Mouse (Mus musculus): ENCODE results near the gene Dnttip2. TPM values are rescaled to one million over a fixed set of nuclear protein-coding genes. Genes with fewer than 3 reads are reported as not detected.
"Not testable (repeated sequence)": the region's sequence is repeated elsewhere in the genome, so short reads cannot be mapped to it uniquely, and the experiment has no call there.

The Dnttip2 gene
- total RNA-seq (2022): 10 to 100 TPM; 36.0 to 43.2 (median 38.6) TPM

- DNase-seq: peak; percentile 92
Measured at GRCm38 (mm10) chr3:122274241-122275024, at the start of gene Dnttip2. TSS of gene Dnttip2 (plus strand) at chr3:122274388.

GRCm38 (mm10) chr3:122226972-122227371 is 47.2 kb upstream of the Dnttip2 start:
- DNase-seq: not testable (repeated sequence)

GRCm38 (mm10) chr3:122235772-122236171 is 38.4 kb upstream of the Dnttip2 start:
- no peak for DNase-seq

GRCm38 (mm10) chr3:122242876-122243275 is 31.3 kb upstream of the Dnttip2 start:
- no peak for DNase-seq

GRCm38 (mm10) chr3:122243416-122244167 is 30.6 kb upstream of the Dnttip2 start:
- no peak for DNase-seq

GRCm38 (mm10) chr3:122244759-122245158 is 29.4 kb upstream of the Dnttip2 start:
- no peak for DNase-seq

- peak; percentile 89 for DNase-seq
Measured at GRCm38 (mm10) chr3:122245215-122245877, 28.8 kb upstream of the Dnttip2 start, which contains the start of gene Gclm. TSS of gene Gclm (plus strand) at chr3:122245557.

GRCm38 (mm10) chr3:122245878-122246332 is 28.3 kb upstream of the Dnttip2 start:
- peak; percentile 48 for DNase-seq

GRCm38 (mm10) chr3:122246406-122246805 is 27.8 kb upstream of the Dnttip2 start:
- DNase-seq: no peak

GRCm38 (mm10) chr3:122246986-122247767 is 27.0 kb upstream of the Dnttip2 start:
- DNase-seq: no peak

- no peak for DNase-seq
Measured at GRCm38 (mm10) chr3:122247768-122248100, 26.5 kb upstream of the Dnttip2 start.

GRCm38 (mm10) chr3:122252466-122253253 is 21.5 kb upstream of the Dnttip2 start:
- DNase-seq: peak; percentile 36

GRCm38 (mm10) chr3:122254050-122254449 is 20.1 kb upstream of the Dnttip2 start:
- DNase-seq: not testable (repeated sequence)

GRCm38 (mm10) chr3:122269986-122270385 is 4.2 kb upstream of the Dnttip2 start:
- DNase-seq: no peak

GRCm38 (mm10) chr3:122272565-122272964 is 1.6 kb upstream of the Dnttip2 start:
- DNase-seq: not testable (repeated sequence)

GRCm38 (mm10) chr3:122273407-122274240 is 564 bp upstream of the Dnttip2 start:
- no peak for DNase-seq

GRCm38 (mm10) chr3:122275111-122275510 is 923 bp downstream of the Dnttip2 start:
- DNase-seq: no peak

- no peak for DNase-seq
Measured at GRCm38 (mm10) chr3:122287195-122287594, 13.0 kb downstream of the Dnttip2 start.

- no peak for DNase-seq
Measured at GRCm38 (mm10) chr3:122288613-122289195, 14.5 kb downstream of the Dnttip2 start.

GRCm38 (mm10) chr3:122289344-122289743 is 15.2 kb downstream of the Dnttip2 start:
- not testable (repeated sequence) for DNase-seq

All from adrenal gland, adult 8-10 months (tissue).